Mouse (Mus musculus): ENCODE results near the gene Hdac6. TPM values are rescaled to one million over a fixed set of nuclear protein-coding genes. Genes with fewer than 3 reads are reported as not detected.

Gene Hdac6
- polyA plus RNA-seq, 1 experiment from 2014 or later, result 7.5 TPM

- H3K9me3 ChIP-seq (ENCODE audit: low read length), result no peaks in the 10 kb centered on the region
- peak within 1 kb of the TSS; percentile 56 for H3K4me2 ChIP-seq (replicated peaks; ENCODE audit: low read depth, low read length)
- WGBS, result 13% methylated on average over 40 of the region's 49 CpGs
- H3K27me3 ChIP-seq (replicated peaks; ENCODE audit: insufficient read depth, low read length), result no peaks in the 10 kb centered on the region
- H3K9ac ChIP-seq (replicated peaks; ENCODE audit: low read depth), result no peak within 1 kb of the TSS
- no peaks in the 10 kb centered on the region; the same call in 1 of the 2 replicates for H3K4me1 ChIP-seq (ENCODE audit: insufficient read depth, low read depth, low read length)
- no peaks in the 10 kb centered on the region for H3K36me3 ChIP-seq (ENCODE audit: insufficient read depth, low read length)
- TF ChIP-seq EP300 (IDR thresholded peaks at IDR 0.05), result no peak
- peak; percentile 31 for TF ChIP-seq CTCF (IDR thresholded peaks at IDR 0.05)
- peak within 1 kb of the TSS; percentile 83 for H3K27ac ChIP-seq (ENCODE audit: low read length)
- DNase-seq (ENCODE audit: low spot score) (peak; percentile 94), ATAC-seq (peak; percentile 97)
- H3K4me3 ChIP-seq (ENCODE audit: low read depth, low read length), result peak within 1 kb of the TSS; percentile 47
Observed at GRCm38 (mm10) chrX:7883841-7884567, 63.7 kb downstream of the Hdac6 start, which contains the start of gene Slc35a2. TSS of gene Slc35a2 (plus strand) at chrX:7884028.

Other genes starting within 250 kb of the Hdac6 start
- gene Wdr45, start 233.6 kb downstream of the Hdac6 start, polyA plus RNA-seq (2015; fragmentation: Nextera tagmentation; extraction: Ambion mirVana), result 202 and 222 TPM in 2 replicates
- gene Gm45208, start 225.6 kb downstream of the Hdac6 start, polyA plus RNA-seq (2015; fragmentation: Nextera tagmentation; extraction: Ambion mirVana), result 0.64 and 2.7 TPM in 2 replicates
- 18.3 and 18.8 TPM in 2 replicates for gene Praf2, start 219.4 kb downstream of the Hdac6 start, polyA plus RNA-seq (2015; fragmentation: Nextera tagmentation; extraction: Ambion mirVana)
- 26.4 and 28.2 TPM in 2 replicates for gene Ccdc120, start 197.0 kb downstream of the Hdac6 start, polyA plus RNA-seq (2015; fragmentation: Nextera tagmentation; extraction: Ambion mirVana)
- 22.0 and 27.6 TPM in 2 replicates for gene Tfe3, start 185.3 kb downstream of the Hdac6 start, polyA plus RNA-seq (2015; fragmentation: Nextera tagmentation; extraction: Ambion mirVana)
- gene Gripap1, start 158.1 kb downstream of the Hdac6 start, polyA plus RNA-seq (2015; fragmentation: Nextera tagmentation; extraction: Ambion mirVana), result 22.1 and 25.6 TPM in 2 replicates
- 0.30 and 0.41 TPM in 2 replicates for gene Kcnd1, start 125.6 kb downstream of the Hdac6 start, polyA plus RNA-seq (2015; fragmentation: Nextera tagmentation; extraction: Ambion mirVana)
- 29.0 and 30.3 TPM in 2 replicates for gene Otud5, start 106.5 kb downstream of the Hdac6 start, polyA plus RNA-seq (2015; fragmentation: Nextera tagmentation; extraction: Ambion mirVana)
- 5.5 and 7.0 TPM in 2 replicates for gene Pim2, start 69.6 kb downstream of the Hdac6 start, polyA plus RNA-seq (2015; fragmentation: Nextera tagmentation; extraction: Ambion mirVana)
- 30.0 and 32.2 TPM in 2 replicates for gene Slc35a2, start 63.9 kb downstream of the Hdac6 start, polyA plus RNA-seq (2015; fragmentation: Nextera tagmentation; extraction: Ambion mirVana)
- 80.1 and 80.4 TPM in 2 replicates for gene Pqbp1, start 48.6 kb downstream of the Hdac6 start, polyA plus RNA-seq (2015; fragmentation: Nextera tagmentation; extraction: Ambion mirVana)
- 82.3 and 88.9 TPM in 2 replicates for gene Timm17b, start 48.5 kb downstream of the Hdac6 start, polyA plus RNA-seq (2015; fragmentation: Nextera tagmentation; extraction: Ambion mirVana)
- gene Gm10491, start 40.1 kb downstream of the Hdac6 start, polyA plus RNA-seq (2015; fragmentation: Nextera tagmentation; extraction: Ambion mirVana), result not detected in 2 replicates
- not detected in 2 replicates for gene Gm10490, start 38.3 kb downstream of the Hdac6 start, polyA plus RNA-seq (2015; fragmentation: Nextera tagmentation; extraction: Ambion mirVana)
- gene Pcsk1n, start 28.1 kb downstream of the Hdac6 start, polyA plus RNA-seq (2015; fragmentation: Nextera tagmentation; extraction: Ambion mirVana), result 0.15 and 0.17 TPM in 2 replicates
- gene Eras, start 19.3 kb downstream of the Hdac6 start, polyA plus RNA-seq (2015; fragmentation: Nextera tagmentation; extraction: Ambion mirVana), result not detected in 2 replicates
- 1.8 and 2.0 TPM in 2 replicates for gene Gata1, start 30.2 kb upstream of the Hdac6 start, polyA plus RNA-seq (2015; fragmentation: Nextera tagmentation; extraction: Ambion mirVana)
- gene Glod5, start 70.6 kb upstream of the Hdac6 start, polyA plus RNA-seq (2015; fragmentation: Nextera tagmentation; extraction: Ambion mirVana), result 0.68 TPM in 1 of 2 replicates, not detected in the other
- 13.2 and 13.6 TPM in 2 replicates for gene Suv39h1, start 126.9 kb upstream of the Hdac6 start, polyA plus RNA-seq (2015; fragmentation: Nextera tagmentation; extraction: Ambion mirVana)
- 0.90 and 1.2 TPM in 2 replicates for gene Was, start 142.6 kb upstream of the Hdac6 start, polyA plus RNA-seq (2015; fragmentation: Nextera tagmentation; extraction: Ambion mirVana)
- 18.4 and 18.9 TPM in 2 replicates for gene Wdr13, start 185.0 kb upstream of the Hdac6 start, polyA plus RNA-seq (2015; fragmentation: Nextera tagmentation; extraction: Ambion mirVana)
- gene Rbm3, start 198.0 kb upstream of the Hdac6 start, polyA plus RNA-seq (2015; fragmentation: Nextera tagmentation; extraction: Ambion mirVana), result 373 and 463 TPM in 2 replicates
- gene Tbc1d25, start 228.3 kb upstream of the Hdac6 start, polyA plus RNA-seq (2015; fragmentation: Nextera tagmentation; extraction: Ambion mirVana), result 7.8 and 9.1 TPM in 2 replicates
- gene Ebp, start 245.6 kb upstream of the Hdac6 start, polyA plus RNA-seq (2015; fragmentation: Nextera tagmentation; extraction: Ambion mirVana), result 51.0 and 58.1 TPM in 2 replicates